Mouse (Mus musculus): ENCODE results near the gene Gm49601. TPM values are rescaled to one million over a fixed set of nuclear protein-coding genes. Genes with fewer than 3 reads are reported as not detected.

Gm49601 gene
- polyA plus RNA-seq, 1 experiment from 2014 or later: 23.3 TPM

DNA sequence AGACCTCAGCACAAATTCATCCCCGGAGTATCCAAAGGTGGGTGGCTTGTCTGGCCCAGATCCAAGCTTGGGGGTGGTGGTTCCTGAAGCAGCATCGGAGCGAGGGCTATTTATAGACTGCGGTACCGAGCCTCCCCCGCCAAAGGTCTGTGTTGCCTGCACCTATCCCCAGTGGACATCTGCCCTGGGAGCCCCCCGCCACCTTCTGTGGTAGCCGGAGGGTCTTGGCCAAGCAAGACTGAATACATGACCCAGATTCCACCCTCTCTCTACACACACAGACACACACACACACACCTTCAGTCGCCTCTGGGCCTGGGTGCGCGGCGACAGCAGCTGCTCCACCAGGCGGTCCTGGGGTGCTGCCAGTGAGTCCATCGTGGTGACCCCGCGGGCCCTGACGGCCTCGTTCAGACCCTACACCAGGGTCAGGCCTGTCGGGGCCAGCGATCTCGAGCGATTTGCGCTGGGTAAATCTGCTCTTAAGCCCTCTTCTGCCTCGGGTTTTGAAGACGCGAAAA lies 376 bp downstream of the Gm49601 start:
- H3K4me1 ChIP-seq (ENCODE audit: control insufficient read depth, insufficient read depth, low read length): peaks cover 36% of the 10 kb centered on the region
- no peak overlapping the region for H3K27ac ChIP-seq (ENCODE audit: low read length)
- H3K4me2 ChIP-seq (ENCODE audit: low read length): peak overlapping the region; percentile 100
- H3K36me3 ChIP-seq (ENCODE audit: control insufficient read depth, insufficient read depth, low read length): peaks cover 41% of the 10 kb centered on the region
- WGBS: 11% methylated on average over 26 of the region's 26 CpGs
- H3K27me3 ChIP-seq (ENCODE audit: control insufficient read depth, insufficient read depth, low read depth, low read length): peaks cover 38% of the 10 kb centered on the region
- no peak for ATAC-seq
- H3K9ac ChIP-seq (ENCODE audit: low read depth, low read length): peak overlapping the region; percentile 71
- H3K9me3 ChIP-seq (replicated peaks; ENCODE audit: control insufficient read depth, low read length, poor library complexity, severe bottlenecking): no peaks in the 10 kb centered on the region
- peak overlapping the region; percentile 54 for H3K4me3 ChIP-seq (ENCODE audit: low read depth, low read length)

DNA sequence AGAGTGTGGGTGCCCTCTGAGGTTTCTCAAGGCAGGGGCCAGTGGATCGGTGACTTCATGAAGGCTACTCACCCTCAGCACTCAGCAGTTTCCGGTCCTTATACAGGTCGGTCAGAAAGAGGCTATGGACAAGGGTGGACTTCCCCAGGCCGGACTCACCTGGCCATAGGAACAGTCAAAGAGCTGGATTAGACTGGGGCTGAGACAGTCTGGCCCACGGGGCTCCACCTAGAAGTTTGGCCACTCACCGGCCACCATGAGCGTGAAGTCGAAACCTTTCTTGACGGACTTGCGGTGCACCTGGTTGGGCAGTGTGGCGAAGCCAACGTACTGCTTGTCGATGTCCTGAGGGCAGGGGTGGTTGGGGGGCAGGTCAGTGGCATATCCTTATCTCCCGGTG lies 1.1 kb downstream of the Gm49601 start:
- Histone ChIP-seq H3K4me3 (ENCODE audit: low read depth, low read length) (no peak overlapping the region), H3K9me3 (replicated peaks; ENCODE audit: control insufficient read depth, low read length, poor library complexity, severe bottlenecking) (no peaks in the 10 kb centered on the region), H3K27ac (ENCODE audit: low read length) (no peak overlapping the region), H3K4me1 (ENCODE audit: control insufficient read depth, insufficient read depth, low read length) (peaks cover 38% of the 10 kb centered on the region), H3K9ac (ENCODE audit: low read depth, low read length) (no peak overlapping the region), H3K36me3 (ENCODE audit: control insufficient read depth, insufficient read depth, low read length) (peaks cover 45% of the 10 kb centered on the region), H3K4me2 (ENCODE audit: low read length) (no peak overlapping the region), H3K27me3 (ENCODE audit: control insufficient read depth, insufficient read depth, low read depth, low read length) (peaks cover 44% of the 10 kb centered on the region)
- 50% methylated on average over 14 of the region's 14 CpGs for WGBS
- no peak for ATAC-seq

DNA sequence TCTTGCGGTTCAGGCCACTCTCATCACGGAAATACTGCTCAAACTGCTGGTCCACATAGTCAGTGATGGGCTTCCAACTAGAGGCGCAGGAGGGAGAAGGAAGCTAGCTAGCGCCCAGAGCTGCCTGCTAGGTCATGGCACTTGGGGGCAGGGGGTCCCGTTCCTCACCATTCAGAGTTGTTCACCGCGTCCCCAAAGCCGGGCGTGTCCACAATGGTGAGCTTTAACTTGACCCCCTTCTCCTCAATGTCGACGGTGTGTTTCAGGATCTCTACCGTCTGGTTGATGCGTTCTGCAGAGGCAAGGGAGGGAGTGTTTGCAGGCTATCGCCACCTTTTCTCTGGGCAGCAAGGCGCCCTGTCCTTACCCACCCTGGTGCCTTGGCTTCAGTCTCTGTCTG lies 1.6 kb downstream of the Gm49601 start:
- Histone ChIP-seq H3K27ac (ENCODE audit: low read length) (no peak overlapping the region), H3K4me1 (ENCODE audit: control insufficient read depth, insufficient read depth, low read length) (peaks cover 37% of the 10 kb centered on the region), H3K9ac (ENCODE audit: low read depth, low read length) (no peak overlapping the region), H3K36me3 (ENCODE audit: control insufficient read depth, insufficient read depth, low read length) (peaks cover 45% of the 10 kb centered on the region), H3K9me3 (replicated peaks; ENCODE audit: control insufficient read depth, low read length, poor library complexity, severe bottlenecking) (no peaks in the 10 kb centered on the region), H3K4me3 (ENCODE audit: low read depth, low read length) (no peak overlapping the region), H3K27me3 (ENCODE audit: control insufficient read depth, insufficient read depth, low read depth, low read length) (peaks cover 49% of the 10 kb centered on the region), H3K4me2 (ENCODE audit: low read length) (no peak overlapping the region)
- no peak for ATAC-seq
- 35% methylated on average over 15 of the region's 15 CpGs for WGBS

DNA sequence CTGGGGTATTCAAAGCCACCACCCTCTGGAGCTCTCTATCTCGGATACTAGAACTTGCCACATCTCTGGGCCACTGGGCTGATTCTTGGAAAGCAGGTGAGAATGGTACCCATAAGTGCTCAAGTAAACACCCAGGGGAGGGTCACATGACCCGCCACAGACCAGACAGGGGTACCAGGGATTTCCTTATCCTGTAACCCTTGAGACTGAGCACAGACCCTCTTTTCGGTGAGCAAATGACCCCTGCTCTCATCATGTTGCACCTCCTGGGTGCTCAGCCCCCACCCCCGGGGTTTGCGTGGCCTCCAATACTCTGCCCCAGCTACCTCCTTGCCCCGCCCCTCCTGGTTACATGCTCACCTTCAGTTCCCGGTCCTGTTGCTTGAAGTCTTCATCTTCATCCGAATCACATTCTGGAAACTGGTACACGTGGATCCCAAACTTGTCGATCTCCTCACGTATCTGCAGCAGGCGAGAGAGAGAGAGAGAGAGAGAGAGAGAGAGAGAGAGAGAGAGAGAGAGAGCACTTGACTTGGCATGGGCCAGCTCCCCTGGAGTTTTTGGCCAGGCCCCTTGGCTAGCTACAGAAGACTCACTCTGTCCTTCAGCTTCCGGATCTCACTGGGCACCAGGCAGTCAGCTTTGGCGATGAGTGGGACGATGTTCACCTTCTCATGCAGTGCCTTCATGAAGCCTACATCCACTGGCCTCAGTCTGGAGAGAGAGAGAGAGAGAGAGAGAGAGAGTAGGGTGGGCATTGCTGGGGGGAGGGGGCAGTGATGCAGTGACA lies 2.3 kb downstream of the Gm49601 start:
- H3K4me1 ChIP-seq (ENCODE audit: control insufficient read depth, insufficient read depth, low read length): peaks cover 37% of the 10 kb centered on the region
- H3K27ac ChIP-seq (ENCODE audit: low read length): no peak overlapping the region
- no peak overlapping the region for H3K9ac ChIP-seq (ENCODE audit: low read depth, low read length)
- 40% methylated on average over 15 of the region's 15 CpGs for WGBS
- no peak overlapping the region for H3K4me3 ChIP-seq (ENCODE audit: low read depth, low read length)
- no peak for ATAC-seq
- H3K4me2 ChIP-seq (ENCODE audit: low read length): no peak overlapping the region
- no peaks in the 10 kb centered on the region for H3K9me3 ChIP-seq (replicated peaks; ENCODE audit: control insufficient read depth, low read length, poor library complexity, severe bottlenecking)
- H3K27me3 ChIP-seq (ENCODE audit: control insufficient read depth, insufficient read depth, low read depth, low read length): peaks cover 55% of the 10 kb centered on the region
- H3K36me3 ChIP-seq (ENCODE audit: control insufficient read depth, insufficient read depth, low read length): peaks cover 45% of the 10 kb centered on the region

DNA sequence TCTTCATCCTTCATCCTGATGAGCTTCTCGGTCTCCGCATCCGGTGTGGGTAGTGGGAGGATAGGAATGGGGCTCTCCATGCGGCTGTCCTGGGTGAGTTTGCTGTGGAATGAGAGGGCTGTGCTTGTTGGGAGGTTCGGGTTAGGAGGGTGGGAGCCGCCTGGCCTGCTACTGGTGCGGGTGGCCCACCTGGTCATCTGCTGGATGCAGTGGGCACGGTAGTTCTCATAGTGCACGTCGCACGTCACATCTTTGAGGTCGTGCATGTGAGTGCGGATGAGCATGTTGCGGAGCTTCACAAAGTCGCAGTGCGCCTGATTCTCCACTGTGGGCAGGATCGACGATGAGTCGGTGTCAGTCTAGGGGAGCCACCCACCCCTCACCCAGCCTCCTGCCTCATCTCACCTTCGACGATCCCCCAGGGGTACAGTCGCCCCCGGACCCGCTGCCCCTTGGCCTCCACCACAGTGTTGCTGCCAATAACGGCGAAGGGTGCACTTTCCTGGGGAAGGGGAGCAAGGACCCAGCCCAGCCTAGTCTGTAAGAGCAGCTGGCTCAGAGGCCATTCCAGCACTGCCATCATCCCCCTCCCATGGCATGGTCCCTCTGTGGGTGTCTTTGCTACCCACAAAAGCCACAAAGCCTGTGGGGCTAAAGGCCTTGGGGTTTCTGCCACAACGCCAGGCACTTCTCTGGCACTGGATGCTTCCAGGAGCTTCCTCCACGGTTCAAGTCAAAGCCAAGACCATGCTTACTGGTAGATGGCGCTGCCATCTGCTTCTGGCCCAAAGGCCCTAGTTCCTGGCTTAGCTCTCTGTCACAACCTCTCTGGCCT lies 3.1 kb downstream of the Gm49601 start:
- Histone ChIP-seq H3K4me2 (ENCODE audit: low read length) (no peak overlapping the region), H3K27me3 (ENCODE audit: control insufficient read depth, insufficient read depth, low read depth, low read length) (peaks cover 63% of the 10 kb centered on the region), H3K4me1 (ENCODE audit: control insufficient read depth, insufficient read depth, low read length) (peaks cover 30% of the 10 kb centered on the region), H3K9ac (ENCODE audit: low read depth, low read length) (no peak overlapping the region), H3K36me3 (ENCODE audit: control insufficient read depth, insufficient read depth, low read length) (peaks cover 45% of the 10 kb centered on the region), H3K9me3 (replicated peaks; ENCODE audit: control insufficient read depth, low read length, poor library complexity, severe bottlenecking) (no peaks in the 10 kb centered on the region), H3K27ac (ENCODE audit: low read length) (no peak overlapping the region), H3K4me3 (ENCODE audit: low read depth, low read length) (no peak overlapping the region)
- whole genome bisulfite sequencing: 34% methylated on average over 29 of the region's 29 CpGs
- no peak for ATAC-seq

DNA sequence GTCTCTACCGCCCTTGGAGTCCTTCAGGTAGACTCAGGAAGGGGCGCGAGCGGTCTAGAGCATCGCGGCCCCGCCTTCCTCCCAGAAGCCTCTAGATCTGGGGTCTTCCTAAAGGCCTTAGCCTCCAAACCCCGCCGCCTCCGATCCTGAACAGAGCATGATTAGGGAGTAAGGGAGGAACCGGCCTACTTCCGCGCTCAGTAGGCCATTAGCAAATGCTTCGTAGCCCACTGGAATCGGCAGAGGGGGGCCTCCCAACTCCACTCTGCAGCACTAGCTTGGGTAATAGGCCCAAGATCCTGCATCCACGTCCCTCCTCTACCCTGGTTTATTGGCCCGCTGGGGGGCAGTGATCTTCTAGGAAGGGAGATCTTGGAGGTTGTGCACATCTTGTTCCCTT lies 4.2 kb downstream of the Gm49601 start, which contains the start of gene Gp1bb:
TSS of gene Gp1bb (minus strand) at position 385 of the 400 bp plus-strand sequence.
- 23% methylated on average over 17 of the region's 17 CpGs for WGBS
- Histone ChIP-seq H3K9me3 (replicated peaks; ENCODE audit: control insufficient read depth, low read length, poor library complexity, severe bottlenecking) (no peaks in the 10 kb centered on the region), H3K36me3 (ENCODE audit: control insufficient read depth, insufficient read depth, low read length) (peaks cover 45% of the 10 kb centered on the region), H3K9ac (ENCODE audit: low read depth, low read length) (0 out of 2 replicates have a peak within 1 kb of the TSS, but pooled peaks have one; percentile 38), H3K4me1 (ENCODE audit: control insufficient read depth, insufficient read depth, low read length) (peaks cover 23% of the 10 kb centered on the region), H3K4me2 (ENCODE audit: low read length) (peak within 1 kb of the TSS; percentile 63), H3K27ac (ENCODE audit: low read length) (no peak within 1 kb of the TSS), H3K4me3 (ENCODE audit: low read depth, low read length) (peak within 1 kb of the TSS; percentile 35; the same call in 1 of the 2 replicates), H3K27me3 (ENCODE audit: control insufficient read depth, insufficient read depth, low read depth, low read length) (peaks cover 63% of the 10 kb centered on the region)
- ATAC-seq: no peak

DNA sequence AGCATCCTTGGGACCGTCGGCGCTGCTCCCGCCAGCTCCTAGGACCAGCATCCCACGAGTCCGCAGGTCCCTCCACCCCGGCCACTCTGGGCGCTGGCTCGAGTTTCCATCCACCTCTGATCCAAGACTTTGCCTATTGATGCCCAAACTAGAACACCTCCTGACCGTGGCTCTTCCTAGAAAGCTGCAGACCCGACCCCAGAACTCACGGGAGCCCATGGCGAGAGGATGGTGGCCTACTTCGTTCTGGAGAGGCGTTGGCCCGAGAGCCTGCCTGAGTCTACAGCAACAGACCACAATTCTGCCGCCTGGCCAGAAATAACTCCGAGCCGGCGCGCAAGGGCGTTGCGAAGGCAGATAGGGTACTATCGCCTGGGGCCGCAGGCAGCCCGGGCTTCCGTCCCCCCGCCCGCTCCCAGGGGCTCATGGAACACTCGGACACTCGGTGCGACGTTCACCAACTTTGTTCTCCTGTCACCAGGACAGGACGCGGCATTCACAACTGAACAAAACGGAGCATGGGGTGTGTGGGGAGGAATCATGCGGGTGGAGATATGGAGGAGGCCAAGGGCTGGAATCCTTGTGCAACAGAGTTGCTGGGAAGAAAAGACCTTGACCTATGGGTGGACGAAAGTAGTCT lies 4.7 kb downstream of the Gm49601 start:
- Histone ChIP-seq H3K4me1 (ENCODE audit: control insufficient read depth, insufficient read depth, low read length) (peaks cover 18% of the 10 kb centered on the region), H3K9ac (ENCODE audit: low read depth, low read length) (peak overlapping the region; percentile 38; the same call in 1 of the 2 replicates), H3K4me2 (ENCODE audit: low read length) (peak overlapping the region; percentile 63), H3K27ac (ENCODE audit: low read length) (no peak overlapping the region), H3K4me3 (ENCODE audit: low read depth, low read length) (peak overlapping the region; percentile 35), H3K9me3 (replicated peaks; ENCODE audit: control insufficient read depth, low read length, poor library complexity, severe bottlenecking) (no peaks in the 10 kb centered on the region), H3K27me3 (ENCODE audit: control insufficient read depth, insufficient read depth, low read depth, low read length) (peaks cover 63% of the 10 kb centered on the region), H3K36me3 (ENCODE audit: control insufficient read depth, insufficient read depth, low read length) (peaks cover 45% of the 10 kb centered on the region)
- 11% methylated on average over 38 of the region's 38 CpGs for WGBS
- no peak for ATAC-seq

DNA sequence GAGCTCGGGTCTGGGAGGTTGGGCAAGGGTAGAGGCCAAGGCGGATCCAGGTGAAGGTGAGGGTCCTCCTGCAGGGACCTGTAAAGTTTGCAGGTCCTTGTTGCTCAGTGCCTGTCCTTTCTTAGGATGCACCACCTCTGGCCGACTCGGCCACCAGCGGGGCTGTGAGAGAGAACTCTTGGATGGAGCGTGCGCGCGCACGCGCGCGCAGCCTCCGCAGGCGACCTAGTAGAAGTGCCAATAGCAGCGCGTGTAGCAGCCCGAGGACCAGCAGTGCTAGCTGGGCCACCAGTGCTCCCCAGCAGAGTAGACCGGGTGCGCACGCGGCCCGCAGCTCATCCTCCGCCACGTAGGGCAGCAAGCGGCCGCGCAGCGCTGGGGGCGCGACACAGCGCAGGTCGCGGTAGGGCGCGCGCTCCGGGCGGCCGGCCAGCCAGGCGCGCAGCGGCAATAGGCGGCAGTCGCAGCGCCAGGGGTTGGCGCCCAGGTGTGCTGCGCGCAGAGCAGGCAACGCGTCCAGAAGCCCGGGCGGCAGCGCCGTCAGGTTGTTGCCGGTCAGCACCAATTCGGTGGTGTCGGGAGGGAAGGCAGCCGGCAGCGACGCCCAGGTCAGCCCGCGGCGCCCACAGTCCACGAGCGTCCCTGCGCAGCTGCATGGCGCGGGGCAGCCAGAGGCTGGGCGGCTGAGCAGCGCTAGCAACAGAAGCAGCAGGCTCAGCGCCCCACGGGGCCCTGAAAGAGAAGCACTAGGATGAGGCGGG lies 5.4 kb downstream of the Gm49601 start:
- H3K9ac ChIP-seq (ENCODE audit: low read depth, low read length): peak overlapping the region; percentile 38; the same call in 1 of the 2 replicates
- ATAC-seq: peak; percentile 26; the same call in 1 of the 2 replicates
- H3K36me3 ChIP-seq (ENCODE audit: control insufficient read depth, insufficient read depth, low read length): peaks cover 45% of the 10 kb centered on the region
- H3K4me1 ChIP-seq (ENCODE audit: control insufficient read depth, insufficient read depth, low read length): peaks cover 15% of the 10 kb centered on the region
- H3K4me3 ChIP-seq (ENCODE audit: low read depth, low read length): peak overlapping the region; percentile 35
- H3K27me3 ChIP-seq (ENCODE audit: control insufficient read depth, insufficient read depth, low read depth, low read length): peaks cover 63% of the 10 kb centered on the region
- WGBS: 4% methylated on average over 71 of the region's 74 CpGs
- H3K9me3 ChIP-seq (replicated peaks; ENCODE audit: control insufficient read depth, low read length, poor library complexity, severe bottlenecking): no peaks in the 10 kb centered on the region
- peak overlapping the region; percentile 63 for H3K4me2 ChIP-seq (ENCODE audit: low read length)
- H3K27ac ChIP-seq (ENCODE audit: low read length): no peak overlapping the region
